Mouse (Mus musculus) cerebellum, adult 2 months (tissue): ENCODE measurements at regions not wholly inside any gene's neighbourhood (a gene's known extent, or its start where the extent isn't known, plus 50 kb on each side); places are given as distances from the start of the nearest gene placed in this dataset.

ENCODE experiments used
- DNase-seq, 2 experiments: peaks; one replicate each; pipeline ENCODE4 v3.0.0; 2021
- H3K27ac ChIP-seq: fragments of 200-500 bp; 2 replicates; pipeline ENCODE4 v1.5.1; 2012; ENCODE audit warnings: low read length, control low read depth, inconsistent platforms; ENCODE audit not compliant: insufficient read depth
- H3K27me3 ChIP-seq: fragments of 200-500 bp; 2 replicates; pipeline ENCODE4 v1.6.1; 2012; ENCODE audit warnings: inconsistent platforms, mild to moderate bottlenecking, low read length, moderate library complexity; ENCODE audit not compliant: control insufficient read depth, insufficient read depth
- H3K4me1 ChIP-seq: fragments of 200-500 bp; 2 replicates; pipeline ENCODE4 v1.6.1; 2011; ENCODE audit warnings: low read length; ENCODE audit not compliant: control insufficient read depth, insufficient read depth
- H3K4me3 ChIP-seq: fragments of 200-500 bp; replicated peaks from 2 replicates; pipeline ENCODE3; 2011; ENCODE audit warnings: mild to moderate bottlenecking, low read depth, low read length, control low read depth; ENCODE audit not compliant: insufficient read depth
- CTCF ChIP-seq: fragments of 200-500 bp; IDR thresholded peaks from 2 replicates; pipeline ENCODE4 v1.5.1; 2011; ENCODE audit warnings: low read depth, mild to moderate bottlenecking, control low read depth, low read length, moderate library complexity, borderline replicate concordance; ENCODE audit not compliant: insufficient read depth
- POLR2A ChIP-seq: fragments of 200-500 bp; IDR thresholded peaks from 2 replicates; pipeline ENCODE4 v1.6.1; 2011; ENCODE audit warnings: low read length, control low read depth, borderline replicate concordance; ENCODE audit not compliant: insufficient read depth
- WGBS: fragments of 180-500 bp; shearing (Covaris S2); methylation state at CpG from one replicate; pipeline ENCODE4 v1.1.7; 2018; 5-methylcytosine and 5-hydroxymethylcytosine counted together

GRCm38 (mm10) chr12:17113465-17114177 lies 63.1 kb downstream of the Kcnf1 start:
- H3K4me3 ChIP-seq, result no peak overlapping the region

GRCm38 (mm10) chr12:17112781-17113464 lies 63.8 kb downstream of the Kcnf1 start:
- Histone ChIP-seq H3K4me3 (no peak overlapping the region), H3K27ac (no peak overlapping the region), H3K4me1 (no peaks in the 10 kb centered on the region), H3K27me3 (no peaks in the 10 kb centered on the region)
- WGBS, result 63% methylated on average over 7 of the region's 7 CpGs
- TF ChIP-seq CTCF (no peak), POLR2A (no peak)
- DNase-seq, result no peak

More at GRCm38 (mm10) chr12:17113465-17114177, 63.1 kb downstream of the Kcnf1 start:
- Histone ChIP-seq H3K27ac (no peak overlapping the region), H3K4me1 (no peaks in the 10 kb centered on the region), H3K27me3 (no peaks in the 10 kb centered on the region)
- WGBS, result 80% methylated on average over 12 of the region's 12 CpGs
- TF ChIP-seq POLR2A (no peak), CTCF (no peak)
- DNase-seq, result no peak

DNA sequence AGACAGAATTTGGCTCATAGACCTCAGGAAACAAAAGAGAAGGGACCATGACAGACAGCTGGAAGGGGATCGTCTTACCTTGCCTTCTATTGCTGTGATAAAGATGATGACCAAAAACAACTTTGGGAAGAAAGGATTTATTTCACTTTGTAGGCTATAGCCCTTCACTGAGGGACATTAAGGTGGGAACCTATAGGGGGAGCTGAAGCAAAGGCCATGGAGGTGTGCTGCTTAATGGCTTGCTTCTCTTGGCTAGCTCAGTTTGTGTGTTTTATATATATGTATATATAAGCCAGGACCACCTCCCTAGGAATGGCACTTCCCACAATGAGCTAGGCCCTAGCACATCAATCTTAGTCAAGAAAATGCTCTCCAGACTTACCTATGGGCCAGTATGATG lies 70.5 kb downstream of the Kcnf1 start:
- no peaks in the 10 kb centered on the region for H3K4me1 ChIP-seq
- no peak for TF ChIP-seq POLR2A
- TF ChIP-seq CTCF, result no peak
- WGBS, result 91% methylated on average over 1 of the region's 1 CpGs
- H3K27me3 ChIP-seq, result no peaks in the 10 kb centered on the region
- no peak overlapping the region for H3K27ac ChIP-seq
- H3K4me3 ChIP-seq, result no peak overlapping the region
- DNase-seq, result no peak

DNA sequence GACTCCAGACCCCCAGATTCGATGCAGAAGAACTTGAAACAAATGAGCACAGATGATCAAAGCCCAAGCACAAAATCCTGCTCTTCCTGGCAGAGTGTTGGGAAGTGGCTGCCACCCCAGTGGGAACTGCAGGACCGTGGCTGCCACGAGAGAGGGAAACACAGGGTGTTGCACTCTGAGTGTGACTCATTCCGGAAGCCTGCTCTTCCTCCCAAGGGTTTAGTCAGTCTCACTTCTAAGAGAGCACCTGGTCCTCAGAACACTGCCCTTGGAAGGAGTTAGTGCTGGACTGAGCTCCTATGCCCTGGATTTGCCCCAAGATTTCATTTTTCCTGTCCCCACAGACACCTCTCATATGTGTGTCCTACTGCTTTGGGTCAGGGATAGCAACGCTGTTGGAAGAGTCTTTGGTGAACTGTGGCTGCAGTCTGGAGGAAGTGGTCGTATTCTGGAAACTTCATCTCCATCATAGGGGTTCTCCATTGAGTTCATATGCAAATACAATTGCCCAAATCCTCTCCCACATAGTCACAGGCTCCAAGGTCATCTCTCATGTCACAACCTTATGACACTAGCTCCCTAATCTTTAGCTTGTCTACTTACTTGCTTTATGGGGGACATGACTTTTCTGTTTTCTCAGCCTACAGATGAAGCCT lies 71.5 kb downstream of the Kcnf1 start:
- DNase-seq, result no peak
- H3K4me1 ChIP-seq, result no peaks in the 10 kb centered on the region
- 74% methylated on average over 6 of the region's 6 CpGs for WGBS
- H3K27ac ChIP-seq, result no peak overlapping the region
- H3K27me3 ChIP-seq, result no peaks in the 10 kb centered on the region
- TF ChIP-seq POLR2A, result no peak
- TF ChIP-seq CTCF, result no peak
- no peak overlapping the region for H3K4me3 ChIP-seq

GRCm38 (mm10) chr12:17101842-17102241 lies 74.8 kb downstream of the Kcnf1 start:
- WGBS, result 88% methylated on average over 3 of the region's 3 CpGs
- no peak overlapping the region for H3K4me3 ChIP-seq
- no peaks in the 10 kb centered on the region for H3K4me1 ChIP-seq
- TF ChIP-seq POLR2A (no peak), CTCF (no peak)
- H3K27me3 ChIP-seq, result no peaks in the 10 kb centered on the region
- no peak overlapping the region for H3K27ac ChIP-seq
- DNase-seq, result no peak

- H3K27ac ChIP-seq, result no peak overlapping the region
- H3K4me1 ChIP-seq, result no peaks in the 10 kb centered on the region
- DNase-seq, result no peak
- 44% methylated on average over 15 of the region's 15 CpGs for WGBS
- H3K4me3 ChIP-seq, result no peak overlapping the region
- TF ChIP-seq POLR2A, result no peak
- TF ChIP-seq CTCF, result no peak
- no peaks in the 10 kb centered on the region for H3K27me3 ChIP-seq
Measured at GRCm38 (mm10) chr12:17097800-17098271, 78.9 kb downstream of the Kcnf1 start.

DNA sequence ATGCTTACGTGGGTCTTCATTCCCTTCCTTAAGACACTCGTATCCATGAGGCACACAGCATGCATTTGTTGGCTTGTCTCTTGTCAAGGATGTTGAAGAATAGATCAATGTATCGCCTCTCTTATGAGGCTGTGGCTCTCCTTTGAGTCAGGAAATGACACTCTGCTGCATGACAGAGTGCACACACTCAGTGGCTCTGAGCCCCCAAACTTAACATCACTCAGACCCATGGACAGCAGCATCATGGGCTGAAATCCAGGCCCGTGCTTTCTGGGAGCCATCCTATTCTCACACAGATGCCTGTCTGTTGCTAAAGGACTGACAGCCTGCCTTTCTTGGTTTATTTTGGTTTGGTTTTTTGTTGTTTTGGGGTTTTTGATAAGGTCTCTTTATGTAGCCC lies 81.9 kb downstream of the Kcnf1 start:
- no peak for TF ChIP-seq CTCF
- Histone ChIP-seq H3K27me3 (no peaks in the 10 kb centered on the region), H3K4me3 (no peak overlapping the region), H3K4me1 (no peaks in the 10 kb centered on the region), H3K27ac (no peak overlapping the region)
- WGBS, result 96% methylated on average over 4 of the region's 4 CpGs
- no peak for DNase-seq

GRCm38 (mm10) chr12:17093772-17094171 lies 82.2 kb upstream of the 2410004P03Rik start:
- WGBS, result 46% methylated on average over 3 of the region's 3 CpGs
- no peaks in the 10 kb centered on the region for H3K4me1 ChIP-seq
- H3K27me3 ChIP-seq, result no peaks in the 10 kb centered on the region
- no peak overlapping the region for H3K27ac ChIP-seq
- DNase-seq, result no peak
- H3K4me3 ChIP-seq, result no peak overlapping the region
- no peak for TF ChIP-seq POLR2A
